Mouse (Mus musculus) spleen, postnatal 36 days (tissue): ENCODE data around the gene Prm1.

Experiments used
- DNase-seq, 2 experiments: peaks; one replicate each; pipeline ENCODE4 v3.0.0; 2022; ENCODE audit warnings: low spot score in 2 of 2, mixed read lengths in 1 of 2

Gene Prm1

GRCm38 (mm10) chr16:10749226-10749625 lies 56.4 kb downstream of the Prm1 start:
- DNase-seq: no peak
